Mouse (Mus musculus): ENCODE results near the gene Hunk. TPM values are rescaled to one million over a fixed set of nuclear protein-coding genes. Genes with fewer than 3 reads are reported as not detected.
A peak's percentile ranks its signal among the peaks of the same experiment; 100 is the strongest.

Hunk gene
- polyA plus RNA-seq, 1 experiment, result 0.07 TPM

DNA sequence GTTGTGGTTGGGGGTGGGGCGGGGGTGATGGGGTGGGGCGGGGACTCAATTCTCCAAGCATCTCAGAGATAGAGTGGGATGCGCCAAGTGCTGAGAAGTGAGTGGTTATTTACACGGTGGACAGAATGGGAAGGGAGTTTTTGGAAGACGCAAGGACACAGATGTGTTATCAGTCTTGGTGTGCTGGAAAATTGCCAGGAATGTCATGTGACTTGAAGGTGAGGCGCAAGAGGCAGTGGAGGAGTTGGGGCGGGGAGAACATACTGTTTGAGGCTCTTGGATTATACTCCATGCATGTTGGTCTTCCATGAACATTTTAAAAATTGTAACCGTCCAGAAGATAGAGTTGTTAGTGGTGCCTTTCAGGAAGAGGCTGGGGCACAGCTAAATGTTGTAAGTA lies 148.8 kb downstream of the Hunk start:
- Histone ChIP-seq H3K4me3 (replicated peaks) (no peak overlapping the region), H3K4me1 (no peaks in the 10 kb centered on the region), H3K27me3 (replicated peaks) (no peaks in the 10 kb centered on the region), H3K9me3 (peaks cover 33% of the 10 kb centered on the region), H3K36me3 (replicated peaks; ENCODE audit: low read length) (no peaks in the 10 kb centered on the region)
- no peak for TF ChIP-seq GATA1 (IDR thresholded peaks at IDR 0.05; ENCODE audit: borderline replicate concordance, low read length)
- no peak for TF ChIP-seq FLI1 (IDR thresholded peaks at IDR 0.05; ENCODE audit: low read length)

DNA sequence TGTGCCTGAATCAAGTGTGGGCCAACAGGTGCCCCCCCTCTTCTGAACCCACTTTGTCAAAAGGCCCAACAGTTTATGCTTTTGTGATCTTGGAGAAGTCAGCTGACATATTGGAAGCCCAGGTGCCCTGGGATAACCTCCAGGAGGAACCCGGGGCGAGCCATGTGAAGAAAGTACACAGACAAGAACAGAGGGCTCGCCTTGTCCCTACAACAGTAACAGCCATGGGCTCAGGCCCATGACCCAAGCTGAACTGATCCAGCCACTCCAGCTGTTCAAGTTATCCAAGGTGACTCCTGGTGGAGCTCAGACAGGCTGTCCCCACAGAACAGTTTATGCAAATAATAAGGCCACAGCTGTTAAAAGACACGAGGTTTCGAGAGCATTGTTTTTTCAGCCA lies 153.1 kb downstream of the Hunk start:
- Histone ChIP-seq H3K36me3 (replicated peaks; ENCODE audit: low read length) (no peaks in the 10 kb centered on the region), H3K4me1 (no peaks in the 10 kb centered on the region), H3K27me3 (replicated peaks) (no peaks in the 10 kb centered on the region), H3K4me3 (replicated peaks) (no peak overlapping the region), H3K9me3 (peaks cover 14% of the 10 kb centered on the region)
- TF ChIP-seq FLI1 (IDR thresholded peaks at IDR 0.05; ENCODE audit: low read length) (no peak), GATA1 (IDR thresholded peaks at IDR 0.05; ENCODE audit: borderline replicate concordance, low read length) (no peak)

DNA sequence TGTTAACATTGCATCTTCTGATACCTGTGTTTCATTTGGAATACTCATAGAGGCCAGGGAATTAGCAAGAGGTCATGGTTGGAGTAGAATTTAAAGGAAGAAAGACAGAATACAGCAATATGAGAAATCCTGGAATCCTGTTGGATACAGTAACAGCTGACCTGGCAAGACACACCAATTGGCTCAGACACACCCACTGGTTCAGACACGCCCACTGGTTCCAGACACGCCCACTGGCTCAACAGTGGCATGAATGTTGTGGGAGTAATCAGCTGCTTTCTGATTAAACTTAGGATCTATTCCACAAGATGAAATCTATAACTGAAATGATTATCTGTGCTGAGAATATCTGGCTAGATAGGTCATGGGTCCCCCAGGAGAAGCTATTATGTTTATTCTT lies 155.4 kb downstream of the Hunk start:
- no peaks in the 10 kb centered on the region for H3K4me1 ChIP-seq
- H3K36me3 ChIP-seq (replicated peaks; ENCODE audit: low read length), result no peaks in the 10 kb centered on the region
- TF ChIP-seq FLI1 (IDR thresholded peaks at IDR 0.05; ENCODE audit: low read length), result no peak
- no peak for TF ChIP-seq GATA1 (IDR thresholded peaks at IDR 0.05; ENCODE audit: borderline replicate concordance, low read length)
- H3K9me3 ChIP-seq, result peaks cover 6% of the 10 kb centered on the region
- peaks cover 2% of the 10 kb centered on the region for H3K27me3 ChIP-seq (replicated peaks)
- no peak overlapping the region for H3K4me3 ChIP-seq (replicated peaks)

- H3K27me3 ChIP-seq (replicated peaks), result peaks cover 2% of the 10 kb centered on the region
- no peak for TF ChIP-seq GATA1 (IDR thresholded peaks at IDR 0.05; ENCODE audit: borderline replicate concordance, low read length)
- no peak for TF ChIP-seq FLI1 (IDR thresholded peaks at IDR 0.05; ENCODE audit: low read length)
- no peaks in the 10 kb centered on the region for H3K36me3 ChIP-seq (replicated peaks; ENCODE audit: low read length)
- H3K9me3 ChIP-seq, result peaks cover 4% of the 10 kb centered on the region
- peak overlapping the region; percentile 0 for H3K4me3 ChIP-seq (replicated peaks)
- H3K4me1 ChIP-seq, result no peaks in the 10 kb centered on the region
Measured at GRCm38 (mm10) chr16:90542383-90542782, 156.6 kb downstream of the Hunk start.

DNA sequence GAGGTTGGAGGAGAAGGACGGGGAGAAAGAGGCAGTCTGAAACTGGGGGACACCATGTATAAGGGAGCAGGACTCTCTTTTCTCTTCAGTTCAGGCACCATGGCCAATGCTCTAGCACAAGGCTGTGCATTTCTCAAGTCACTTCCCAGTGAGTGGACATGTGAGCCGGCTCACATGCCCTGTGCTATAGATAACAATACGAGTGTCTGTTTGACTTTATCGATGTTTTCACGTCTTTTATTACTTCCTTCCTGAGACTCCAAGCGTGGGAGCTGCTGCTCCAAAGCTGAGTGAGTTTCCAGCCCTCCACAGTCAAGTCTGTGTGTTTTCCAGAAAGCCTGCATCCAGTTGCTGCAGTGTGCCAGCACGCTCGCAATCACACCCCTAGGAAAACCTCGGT lies 158.4 kb downstream of the Hunk start:
- no peaks in the 10 kb centered on the region for H3K4me1 ChIP-seq
- H3K4me3 ChIP-seq (replicated peaks), result no peak overlapping the region
- H3K36me3 ChIP-seq (replicated peaks; ENCODE audit: low read length), result no peaks in the 10 kb centered on the region
- peaks cover 2% of the 10 kb centered on the region for H3K27me3 ChIP-seq (replicated peaks)
- H3K9me3 ChIP-seq, result peaks cover 4% of the 10 kb centered on the region
- no peak for TF ChIP-seq FLI1 (IDR thresholded peaks at IDR 0.05; ENCODE audit: low read length)
- TF ChIP-seq GATA1 (IDR thresholded peaks at IDR 0.05; ENCODE audit: borderline replicate concordance, low read length), result no peak

- no peaks in the 10 kb centered on the region for H3K4me1 ChIP-seq
- H3K9me3 ChIP-seq, result peaks cover 4% of the 10 kb centered on the region
- no peak for TF ChIP-seq GATA1 (IDR thresholded peaks at IDR 0.05; ENCODE audit: borderline replicate concordance, low read length)
Measured at GRCm38 (mm10) chr16:90545509-90545908, 159.7 kb downstream of the Hunk start.

GRCm38 (mm10) chr16:90546591-90546990 lies 160.8 kb downstream of the Hunk start:
- H3K9me3 ChIP-seq, result peaks cover 9% of the 10 kb centered on the region
- H3K4me3 ChIP-seq (replicated peaks), result no peak overlapping the region

More at GRCm38 (mm10) chr16:90545509-90545908, 159.7 kb downstream of the Hunk start:
- Histone ChIP-seq H3K36me3 (replicated peaks; ENCODE audit: low read length) (no peaks in the 10 kb centered on the region), H3K27me3 (replicated peaks) (peaks cover 2% of the 10 kb centered on the region), H3K4me3 (replicated peaks) (no peak overlapping the region)

DNA sequence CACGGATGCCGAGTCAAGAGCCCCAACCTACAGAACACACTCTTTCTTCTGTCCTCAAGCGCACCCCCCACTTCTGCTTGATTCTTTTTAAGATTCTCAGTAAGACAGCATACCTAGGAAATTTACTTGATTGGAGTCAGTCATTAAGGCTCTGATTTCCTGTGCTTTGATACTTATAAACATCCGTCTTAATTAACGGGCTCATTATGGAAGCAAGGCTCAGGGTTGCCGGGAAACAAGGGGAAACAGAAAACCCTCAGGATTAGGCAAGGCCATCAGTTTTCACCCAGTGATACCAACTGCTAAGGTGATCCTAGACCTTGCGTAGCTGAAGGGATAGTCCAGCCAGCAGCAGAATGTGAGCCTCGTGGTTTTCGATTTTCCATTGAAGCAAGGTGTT lies 162.2 kb downstream of the Hunk start:
- H3K27me3 ChIP-seq (replicated peaks), result peaks cover 2% of the 10 kb centered on the region
- no peaks in the 10 kb centered on the region for H3K36me3 ChIP-seq (replicated peaks; ENCODE audit: low read length)
- H3K9me3 ChIP-seq, result peaks cover 18% of the 10 kb centered on the region
- TF ChIP-seq FLI1 (IDR thresholded peaks at IDR 0.05; ENCODE audit: low read length) (no peak), GATA1 (IDR thresholded peaks at IDR 0.05; ENCODE audit: borderline replicate concordance, low read length) (no peak)
- H3K4me3 ChIP-seq (replicated peaks), result no peak overlapping the region
- H3K4me1 ChIP-seq, result no peaks in the 10 kb centered on the region

More at GRCm38 (mm10) chr16:90546591-90546990, 160.8 kb downstream of the Hunk start:
- Histone ChIP-seq H3K4me1 (no peaks in the 10 kb centered on the region), H3K27me3 (replicated peaks) (peaks cover 2% of the 10 kb centered on the region), H3K36me3 (replicated peaks; ENCODE audit: low read length) (no peaks in the 10 kb centered on the region)
- TF ChIP-seq GATA1 (IDR thresholded peaks at IDR 0.05; ENCODE audit: borderline replicate concordance, low read length) (no peak), FLI1 (IDR thresholded peaks at IDR 0.05; ENCODE audit: low read length) (no peak)

Other genes starting within 250 kb of the Hunk start
- gene Tiam1, start 242.2 kb upstream of the Hunk start, polyA plus RNA-seq (2012; ENCODE audit: insufficient read depth, low replicate concordance), result 7.7 and 10.1 TPM in 2 replicates
- 453 and 913 TPM in 2 replicates for gene Sod1, start 165.3 kb upstream of the Hunk start, polyA plus RNA-seq (2012; ENCODE audit: insufficient read depth, low replicate concordance)
- gene Scaf4, start 101.5 kb upstream of the Hunk start, polyA plus RNA-seq (2012; ENCODE audit: insufficient read depth, low replicate concordance), result 64.5 and 82.0 TPM in 2 replicates